Mouse (Mus musculus): ENCODE measurements around the gene Slc8a1.
A peak's percentile ranks its signal among the peaks of the same experiment; 100 is the strongest.

Slc8a1 gene

GRCm38 (mm10) chr17:81419802-81420459 is 318.2 kb downstream of the Slc8a1 start:
- no peak for DNase-seq (ENCODE audit: low spot score)

GRCm38 (mm10) chr17:81416361-81417114 is 321.6 kb downstream of the Slc8a1 start:
- no peak for DNase-seq (ENCODE audit: low spot score)

- DNase-seq (ENCODE audit: low spot score) = no peak
Observed at GRCm38 (mm10) chr17:81412736-81413135, 325.4 kb downstream of the Slc8a1 start.

- no peak for DNase-seq (ENCODE audit: low spot score)
Observed at GRCm38 (mm10) chr17:81404225-81404624, 334.0 kb downstream of the Slc8a1 start.

- DNase-seq (ENCODE audit: low spot score) = peak; percentile 25
Observed at GRCm38 (mm10) chr17:81403121-81403520, 335.1 kb downstream of the Slc8a1 start.

GRCm38 (mm10) chr17:81402636-81403035 is 335.5 kb downstream of the Slc8a1 start:
- DNase-seq (ENCODE audit: low spot score) = peak; percentile 65

- DNase-seq (ENCODE audit: low spot score) = no peak
Observed at GRCm38 (mm10) chr17:81400377-81400776, 337.8 kb downstream of the Slc8a1 start.

- no peak for DNase-seq (ENCODE audit: low spot score)
Observed at GRCm38 (mm10) chr17:81397434-81397833, 340.7 kb downstream of the Slc8a1 start.

GRCm38 (mm10) chr17:81394124-81394523 is 344.1 kb downstream of the Slc8a1 start:
- no peak for DNase-seq (ENCODE audit: low spot score)

- no peak for DNase-seq (ENCODE audit: low spot score)
Observed at GRCm38 (mm10) chr17:81393040-81393439, 345.1 kb downstream of the Slc8a1 start.

GRCm38 (mm10) chr17:81391478-81391877 is 346.7 kb downstream of the Slc8a1 start:
- no peak for DNase-seq (ENCODE audit: low spot score)

GRCm38 (mm10) chr17:81390790-81391189 is 347.4 kb downstream of the Slc8a1 start:
- no peak for DNase-seq (ENCODE audit: low spot score)

GRCm38 (mm10) chr17:81386118-81386517 is 352.1 kb downstream of the Slc8a1 start:
- DNase-seq (ENCODE audit: low spot score) = no peak

- DNase-seq (ENCODE audit: low spot score) = no peak
Observed at GRCm38 (mm10) chr17:81385476-81385875, 352.7 kb downstream of the Slc8a1 start.

GRCm38 (mm10) chr17:81383461-81383860 is 354.7 kb downstream of the Slc8a1 start:
- no peak for DNase-seq (ENCODE audit: low spot score)

GRCm38 (mm10) chr17:81378436-81378835 is 359.7 kb downstream of the Slc8a1 start:
- no peak for DNase-seq (ENCODE audit: low spot score)

GRCm38 (mm10) chr17:81377757-81378299 is 360.3 kb downstream of the Slc8a1 start:
- no peak for DNase-seq (ENCODE audit: low spot score)

GRCm38 (mm10) chr17:81377195-81377594 is 361.0 kb downstream of the Slc8a1 start:
- DNase-seq (ENCODE audit: low spot score) = no peak

- no peak for DNase-seq (ENCODE audit: low spot score)
Observed at GRCm38 (mm10) chr17:81375901-81376300, 362.3 kb downstream of the Slc8a1 start.

- no peak for DNase-seq (ENCODE audit: low spot score)
Observed at GRCm38 (mm10) chr17:81369036-81369435, 369.1 kb downstream of the Slc8a1 start.

- no peak for DNase-seq (ENCODE audit: low spot score)
Observed at GRCm38 (mm10) chr17:81368503-81368902, 369.7 kb downstream of the Slc8a1 start.

GRCm38 (mm10) chr17:81363368-81363767 is 374.8 kb downstream of the Slc8a1 start:
- no peak for DNase-seq (ENCODE audit: low spot score)

- DNase-seq (ENCODE audit: low spot score) = no peak
Observed at GRCm38 (mm10) chr17:81360571-81360970, 377.6 kb downstream of the Slc8a1 start.
